Mouse (Mus musculus) heart, adult 9 months (tissue): ENCODE measurements around the gene Atp8b2.

Experiments used
- DNase-seq, 2 experiments: peaks; one replicate each; pipeline ENCODE4 v3.0.0; 2022; ENCODE audit warnings: low spot score in 2 of 2

The Atp8b2 gene

GRCm38 (mm10) chr3:89960469-89960868, 2.8 kb downstream of the Atp8b2 start:
- DNase-seq: peak; percentile 91 to 92

GRCm38 (mm10) chr3:89959435-89959834, 3.9 kb downstream of the Atp8b2 start:
- no peak for DNase-seq

- DNase-seq: no peak
These were observed 5.4 kb downstream of the Atp8b2 start for GRCm38 (mm10) chr3:89957880-89958279.

- DNase-seq: no peak
These were observed 6.9 kb downstream of the Atp8b2 start for GRCm38 (mm10) chr3:89956177-89956971.

- DNase-seq: peak in 1 of 2 experiments; percentile 70
These were observed 9.9 kb downstream of the Atp8b2 start for GRCm38 (mm10) chr3:89953420-89953819.

DNA sequence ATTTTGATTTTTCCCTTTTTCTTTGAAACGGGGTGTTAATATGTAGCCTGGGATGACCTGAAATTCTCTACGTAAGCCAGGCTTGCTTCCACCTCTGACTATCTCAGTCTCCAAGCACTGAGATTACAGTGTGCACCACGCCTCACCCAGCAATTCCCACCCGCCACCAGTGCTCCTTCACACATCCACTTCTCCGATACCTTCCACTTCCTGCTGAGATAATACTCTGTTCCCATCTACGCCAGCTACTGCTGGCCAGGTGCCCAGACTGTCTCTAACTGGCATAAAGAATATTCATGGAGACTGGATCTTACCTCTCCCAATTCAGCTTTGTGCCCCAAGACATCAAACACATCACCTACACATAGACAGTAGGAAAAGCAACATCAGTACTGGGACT, 14.7 kb downstream of the Atp8b2 start:
- no peak for DNase-seq

- no peak for DNase-seq
These were observed 15.3 kb downstream of the Atp8b2 start for GRCm38 (mm10) chr3:89948021-89948420.

DNA sequence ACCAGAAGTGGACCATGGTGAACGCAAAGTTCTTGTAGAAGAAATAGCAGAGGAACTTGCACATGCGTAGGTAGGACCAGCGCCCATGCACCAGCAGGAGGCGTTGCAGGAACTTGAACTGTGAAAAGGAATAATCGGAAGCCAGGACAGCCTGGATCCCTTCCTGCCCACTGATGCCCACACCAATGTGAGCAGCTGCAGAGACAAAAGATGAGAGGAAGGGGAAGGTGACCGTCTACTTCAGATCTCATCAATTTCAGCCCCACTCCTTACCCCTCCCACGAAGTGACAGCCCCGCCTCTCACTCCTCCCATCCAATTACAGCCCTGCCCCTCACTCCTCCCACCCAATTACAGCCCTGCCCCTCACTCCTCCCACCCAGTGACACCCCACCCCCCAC, 18.3 kb downstream of the Atp8b2 start:
- no peak for DNase-seq

GRCm38 (mm10) chr3:89942894-89943293, 20.4 kb downstream of the Atp8b2 start:
- no peak for DNase-seq

- DNase-seq: no peak
These were observed 26.8 kb downstream of the Atp8b2 start for GRCm38 (mm10) chr3:89936495-89936894.

DNA sequence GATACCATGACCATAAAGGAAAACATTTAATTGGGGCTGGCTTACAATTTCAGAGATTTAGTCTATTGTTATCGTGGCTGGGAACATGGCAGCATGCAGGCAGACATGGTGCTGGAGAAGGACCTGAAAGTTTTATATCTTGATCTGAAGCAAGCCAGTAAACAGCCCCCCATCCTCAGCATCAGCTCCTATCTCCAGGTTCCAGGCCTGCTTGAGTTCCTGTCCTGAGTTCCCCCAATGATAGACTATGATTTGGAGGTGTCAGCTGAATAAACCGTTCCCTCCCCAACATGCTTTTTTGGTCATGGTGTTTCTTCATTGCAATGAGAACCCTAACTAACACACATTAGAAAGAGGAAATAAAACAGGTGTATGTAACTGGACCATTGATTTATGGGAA, 30.4 kb downstream of the Atp8b2 start:
- no peak for DNase-seq

GRCm38 (mm10) chr3:89928956-89929355, 34.4 kb downstream of the Atp8b2 start:
- DNase-seq: no peak

GRCm38 (mm10) chr3:89926440-89926839, 36.9 kb downstream of the Atp8b2 start:
- no peak for DNase-seq

DNA sequence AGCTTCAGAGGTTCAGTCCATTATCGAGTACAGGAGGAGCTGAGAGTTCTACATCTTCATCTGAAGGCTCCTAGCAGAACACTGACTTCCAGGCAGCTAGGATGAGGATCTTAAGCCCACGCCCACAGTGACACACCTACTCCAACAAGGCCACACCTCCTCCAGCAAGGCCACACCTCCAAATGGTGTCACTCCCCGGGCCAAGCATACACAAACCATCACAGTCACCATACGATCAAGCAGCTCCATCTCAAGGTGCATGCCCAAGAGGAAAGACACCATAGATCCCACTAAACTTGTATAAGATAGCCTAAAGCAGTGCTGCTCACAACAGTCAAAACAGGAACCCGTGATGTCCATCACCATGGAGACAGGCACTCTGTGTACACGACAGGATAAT, 42.6 kb downstream of the Atp8b2 start:
- no peak for DNase-seq

DNA sequence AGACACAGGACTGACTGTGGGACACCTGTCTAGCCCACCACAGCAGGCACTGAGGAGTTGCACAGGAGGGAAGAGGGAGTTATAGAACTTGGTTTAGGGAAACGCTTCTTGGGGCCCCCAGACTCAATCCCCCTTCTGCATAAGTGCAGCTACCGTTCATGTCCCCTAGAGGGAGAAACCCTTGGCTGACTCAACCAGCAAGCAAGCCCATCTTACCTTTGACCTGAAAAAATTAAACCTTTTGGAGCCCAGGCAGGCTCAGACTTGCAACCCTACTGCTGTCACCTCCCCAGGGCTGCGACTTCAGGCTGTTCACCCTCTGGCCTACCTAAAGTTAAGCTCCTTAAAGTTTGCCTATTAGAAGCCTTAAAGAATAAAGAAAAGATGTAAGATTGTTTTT, 45.9 kb downstream of the Atp8b2 start:
- no peak for DNase-seq

- DNase-seq: no peak
These were observed 46.7 kb downstream of the Atp8b2 start for GRCm38 (mm10) chr3:89916622-89917021.

GRCm38 (mm10) chr3:89914700-89915099, 48.6 kb downstream of the Atp8b2 start:
- DNase-seq: no peak

DNA sequence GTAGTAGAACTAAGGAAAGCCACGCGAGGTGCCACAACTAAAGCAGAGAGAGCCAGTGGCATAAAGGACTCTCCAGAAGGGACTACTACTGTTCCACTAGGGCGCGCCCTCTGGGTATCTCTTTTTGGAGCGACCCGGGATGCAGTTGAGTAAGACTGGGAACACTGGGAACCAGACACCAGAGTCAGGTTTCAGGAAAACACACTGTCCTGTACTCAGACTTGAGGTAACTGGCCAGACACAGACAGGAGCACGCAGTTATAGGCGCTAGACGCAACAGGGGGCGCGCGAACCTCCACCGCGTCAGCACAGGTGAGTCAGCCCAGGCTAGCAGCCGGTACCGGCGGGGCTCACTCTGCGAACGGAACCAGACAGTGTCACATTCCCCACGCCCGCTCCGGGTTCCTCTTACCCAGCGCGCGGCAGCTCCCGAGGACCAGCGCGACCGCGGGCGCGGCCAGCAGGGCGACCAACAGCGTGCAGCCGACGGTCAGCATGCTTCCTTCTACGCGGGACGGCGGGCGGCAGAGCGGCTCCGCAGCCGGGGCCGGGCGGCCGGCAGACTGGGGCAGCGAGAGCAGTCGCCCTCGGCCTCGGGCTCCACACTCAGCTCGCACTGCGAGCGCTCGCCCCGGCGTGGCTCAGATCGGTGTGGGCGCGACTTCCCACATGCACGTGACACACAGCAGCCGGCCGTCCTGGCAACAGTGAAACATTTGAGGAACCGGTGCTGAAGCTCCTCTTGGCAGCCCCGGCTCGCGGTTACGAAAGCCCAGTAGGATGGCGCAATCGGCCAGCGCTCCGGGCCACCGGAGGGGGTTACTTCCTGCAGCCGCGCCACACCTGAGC, 50.5 kb downstream of the Atp8b2 start, which contains the start of gene Il6ra:
Gene Il6ra (minus strand): TSS at position 654 of the 849 bp plus-strand sequence.
- DNase-seq: peak; percentile 93 to 94

DNA sequence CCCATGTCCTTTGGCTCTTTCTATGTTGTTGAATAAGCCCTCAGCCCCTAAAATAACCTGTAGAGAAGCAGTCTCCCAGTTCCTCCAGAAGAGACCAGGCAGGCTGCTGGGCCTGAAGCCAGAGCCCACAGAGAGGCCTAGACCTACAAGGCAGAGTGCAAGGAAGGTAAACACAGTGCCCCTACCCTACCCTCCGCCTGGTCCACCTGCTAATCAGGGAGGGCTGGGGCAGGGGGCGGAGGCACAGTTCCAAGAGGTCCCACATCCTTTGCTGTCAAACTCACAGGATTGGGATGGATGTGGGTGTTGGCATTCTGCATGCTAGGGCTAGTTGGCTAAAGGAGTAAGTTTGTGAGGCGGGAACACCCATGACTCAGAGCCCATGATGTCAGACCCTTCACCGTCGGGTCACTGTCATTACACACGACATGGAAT, 51.2 kb downstream of the Atp8b2 start:
- DNase-seq: peak; percentile 41 to 63

GRCm38 (mm10) chr3:89911207-89911606, 52.1 kb downstream of the Atp8b2 start:
- peak; percentile 43 to 82 for DNase-seq

DNA sequence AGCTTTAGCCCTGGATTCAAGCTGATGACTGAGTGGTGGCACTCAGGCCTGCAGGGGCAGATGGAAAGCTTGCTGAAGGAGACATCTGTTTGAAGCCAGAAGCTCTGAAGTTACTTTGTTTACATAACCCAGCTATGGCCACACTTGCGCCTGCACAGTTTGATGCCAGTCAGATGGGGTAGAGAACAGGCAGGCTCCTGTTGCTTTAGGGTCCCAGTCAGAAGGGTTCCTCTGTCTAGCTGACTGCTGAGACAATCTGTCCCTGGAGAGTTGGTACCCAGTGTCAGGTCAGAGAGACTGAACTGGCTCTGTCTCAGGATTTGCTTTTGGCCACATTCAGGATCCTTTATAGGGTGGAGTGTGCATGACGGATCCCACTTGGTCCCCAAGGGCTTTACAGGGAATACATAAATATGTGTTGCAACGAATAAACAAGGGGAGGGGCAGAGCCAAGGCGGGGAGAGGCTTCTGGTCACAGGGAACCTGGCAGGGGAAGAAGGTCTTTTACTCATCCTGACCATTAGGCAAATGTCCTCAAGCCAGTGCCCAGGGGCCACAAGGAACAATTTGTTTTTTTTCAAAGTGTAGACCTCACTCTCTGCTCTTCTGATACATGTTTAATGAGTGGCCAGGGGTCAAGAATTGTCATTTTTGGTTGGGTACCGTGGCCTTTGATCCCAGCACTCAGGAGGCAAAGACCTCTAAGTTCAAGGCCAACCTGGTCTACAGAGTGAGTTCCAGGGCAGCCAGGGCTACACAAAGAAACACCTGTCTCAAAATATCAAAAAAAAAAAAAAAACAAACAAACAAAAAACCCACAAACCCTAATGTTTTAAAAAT, 53.4 kb downstream of the Atp8b2 start:
- peak in 1 of 2 experiments; percentile 38 for DNase-seq

DNA sequence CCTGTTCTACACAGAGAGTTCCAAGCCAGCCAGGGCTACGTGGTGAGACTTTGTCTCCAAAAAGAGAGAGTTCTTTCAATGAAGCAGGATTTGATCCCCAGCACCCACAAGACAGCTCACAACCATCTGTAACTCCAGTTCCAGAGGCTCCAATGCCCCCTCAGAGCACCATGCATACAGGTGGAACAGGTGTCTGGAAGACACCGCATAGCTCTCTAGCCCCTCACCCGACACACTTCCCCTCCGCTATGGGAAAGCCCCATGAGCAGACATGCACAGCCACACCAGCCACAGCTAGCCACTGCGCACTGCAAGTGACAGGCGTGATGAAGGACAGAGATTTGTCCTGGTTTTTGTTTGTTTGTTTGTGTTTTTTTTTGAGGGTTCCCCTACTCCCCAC, 54.5 kb downstream of the Atp8b2 start:
- DNase-seq: no peak
